Mouse (Mus musculus) ES-Bruce4 (cell line): ENCODE measurements around the gene Smyd2.

Experiments
- CTCF ChIP-seq: IDR thresholded peaks from one replicate; pipeline ENCODE4 v1.8.1; 2011; ENCODE audit warnings: low read depth, low read length
- EP300 ChIP-seq: IDR thresholded peaks from 2 replicates; pipeline ENCODE4 v1.6.1; 2011; ENCODE audit warnings: low read depth, low read length; ENCODE audit not compliant: insufficient read depth
- POLR2A ChIP-seq: IDR thresholded peaks from one replicate; pipeline ENCODE4 v1.8.1; 2011; ENCODE audit warnings: low read length; ENCODE audit not compliant: insufficient read depth

DNA sequence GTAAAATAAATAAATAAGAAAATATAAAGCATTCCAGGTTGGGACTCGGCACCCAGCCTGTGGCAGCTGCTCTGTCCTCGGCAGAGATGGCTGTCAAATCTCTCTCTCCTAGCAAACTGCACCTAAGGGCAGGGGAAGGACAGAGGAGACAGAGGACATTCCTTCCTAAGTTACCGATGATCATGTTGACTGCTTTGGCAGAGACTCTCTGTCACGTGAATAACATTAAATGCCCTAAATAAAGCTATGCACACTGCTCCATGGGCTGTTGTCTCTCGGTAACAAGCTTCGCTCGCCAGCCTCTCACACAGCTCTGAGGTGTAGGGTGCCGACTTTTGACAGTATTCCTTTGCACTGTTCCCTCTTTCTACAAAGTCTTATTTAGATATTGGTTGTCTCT, 46.0 kb downstream of the Smyd2 start:
- no peak for TF ChIP-seq POLR2A
- TF ChIP-seq EP300 = no peak
- TF ChIP-seq CTCF = no peak
